Mouse (Mus musculus): ENCODE measurements around the gene Ahdc1.
"Not testable (repeated sequence)": the region's sequence is repeated elsewhere in the genome, so short reads cannot be mapped to it uniquely, and the experiment has no call there.

Ahdc1 gene

DNA sequence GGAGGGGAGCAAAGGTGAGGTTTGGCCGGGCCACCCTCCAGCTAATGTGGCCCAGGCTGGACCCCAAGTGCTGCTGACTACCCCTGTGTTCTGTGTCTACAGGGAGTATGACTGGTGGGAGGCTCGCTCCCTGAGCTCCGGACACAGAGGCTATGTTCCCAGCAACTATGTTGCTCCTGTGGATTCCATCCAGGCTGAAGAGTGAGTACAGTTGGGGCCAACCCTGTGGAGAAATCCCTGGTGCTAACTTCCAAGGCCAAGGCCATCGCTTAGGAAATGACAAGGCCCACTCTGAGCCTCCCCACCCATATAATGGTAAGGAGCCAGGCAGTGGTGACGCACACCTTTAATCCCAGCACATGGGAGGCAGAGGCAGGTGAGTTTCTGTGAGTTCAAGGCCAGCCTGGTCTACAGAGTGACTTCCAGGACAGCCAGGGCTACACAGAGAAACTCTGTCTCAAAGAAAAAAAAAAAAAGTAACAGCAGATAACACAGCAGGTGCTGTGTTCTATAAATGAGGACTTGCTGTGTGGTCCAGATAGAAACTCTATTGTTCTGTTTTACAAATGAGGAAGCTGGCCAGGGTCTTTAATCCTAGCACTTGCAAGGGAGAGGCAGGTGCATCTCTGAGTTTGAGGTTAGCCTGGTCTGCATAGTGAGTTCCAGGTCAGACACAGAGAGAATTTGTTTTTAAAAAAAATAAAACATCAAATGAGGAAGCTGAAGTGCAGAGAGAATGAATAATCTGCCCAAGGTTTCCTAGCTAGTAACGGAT is 22.3 kb upstream of the Ahdc1 start:
- DNase-seq (ENCODE audit: low read depth, low spot score): no peak

DNA sequence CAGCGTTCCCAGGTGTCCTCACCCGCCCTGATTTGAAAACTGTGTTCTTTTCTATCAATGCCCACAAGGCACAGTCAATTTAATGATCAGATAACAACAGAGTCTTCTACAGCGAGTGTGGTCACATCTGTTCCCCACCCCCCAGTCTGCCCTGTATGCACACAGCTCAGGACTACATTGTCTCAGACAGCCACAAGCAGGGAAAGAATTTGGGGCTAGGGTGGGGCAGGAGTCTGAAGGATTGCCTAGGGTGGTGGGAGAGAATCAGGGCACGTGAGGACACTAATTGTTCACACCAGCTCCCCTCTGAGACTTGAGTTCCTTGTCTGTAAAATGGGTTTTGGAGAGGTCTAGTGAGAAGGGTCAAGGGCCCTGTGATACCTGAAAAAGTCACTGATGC is 17.5 kb upstream of the Ahdc1 start:
- DNase-seq (ENCODE audit: low read depth, low spot score): no peak

- DNase-seq (ENCODE audit: low read depth, low spot score): no peak
Measured at GRCm38 (mm10) chr4:132997469-132998237, 13.4 kb upstream of the Ahdc1 start.

DNA sequence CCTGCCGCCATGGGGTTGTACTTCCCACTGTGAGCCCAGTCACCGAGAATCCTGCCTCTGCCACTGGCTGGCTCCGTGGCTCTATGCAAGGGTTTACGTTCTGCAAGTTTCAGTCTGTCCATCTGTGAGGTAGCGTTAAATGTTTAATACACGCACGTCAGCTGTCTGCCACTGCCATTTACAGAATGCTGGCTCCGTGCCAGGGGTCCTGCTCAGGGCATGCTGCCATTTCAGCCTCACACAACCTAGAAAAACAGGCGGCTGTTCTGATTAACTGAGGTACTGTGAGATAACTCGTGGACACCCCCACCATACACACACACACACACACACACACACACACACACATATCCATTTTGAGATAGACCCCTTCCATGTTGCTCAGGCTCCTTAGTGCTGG is 8.2 kb upstream of the Ahdc1 start:
- DNase-seq (ENCODE audit: low read depth, low spot score): no peak

DNA sequence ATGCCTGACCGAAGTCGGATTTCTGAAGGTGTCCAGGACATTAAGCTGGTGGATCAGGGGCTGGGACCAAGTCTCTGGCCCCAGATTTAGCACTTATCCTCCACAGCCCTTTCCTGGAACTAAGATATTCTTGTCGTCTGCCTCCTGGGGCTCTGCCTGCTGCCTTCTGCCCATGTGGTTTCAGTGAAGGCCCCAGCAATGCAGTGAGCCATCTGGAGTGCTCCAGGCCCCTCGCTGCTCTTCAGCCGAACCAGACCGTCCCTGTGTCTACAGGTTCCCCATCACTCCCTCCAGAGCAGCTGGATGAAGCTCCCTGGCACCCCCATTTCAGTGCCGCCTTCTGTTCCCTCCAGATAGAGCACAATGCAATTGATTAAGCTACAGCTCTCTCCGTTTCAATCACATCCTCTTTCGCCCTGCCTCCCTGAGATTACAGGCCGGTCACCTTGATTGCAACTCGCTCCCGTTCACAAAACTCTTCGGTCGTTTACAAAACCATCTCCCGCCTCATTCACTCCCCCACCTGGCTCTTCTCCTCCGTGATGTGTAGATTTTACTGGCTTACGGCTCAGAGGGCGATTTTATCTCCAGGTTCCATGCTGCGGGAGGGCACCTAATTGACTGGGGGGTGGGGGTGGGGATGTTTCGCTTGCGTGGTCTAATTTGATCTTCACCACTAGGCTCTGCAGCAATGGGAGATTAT is 7.6 kb upstream of the Ahdc1 start:
- DNase-seq (ENCODE audit: low read depth, low spot score): no peak

DNA sequence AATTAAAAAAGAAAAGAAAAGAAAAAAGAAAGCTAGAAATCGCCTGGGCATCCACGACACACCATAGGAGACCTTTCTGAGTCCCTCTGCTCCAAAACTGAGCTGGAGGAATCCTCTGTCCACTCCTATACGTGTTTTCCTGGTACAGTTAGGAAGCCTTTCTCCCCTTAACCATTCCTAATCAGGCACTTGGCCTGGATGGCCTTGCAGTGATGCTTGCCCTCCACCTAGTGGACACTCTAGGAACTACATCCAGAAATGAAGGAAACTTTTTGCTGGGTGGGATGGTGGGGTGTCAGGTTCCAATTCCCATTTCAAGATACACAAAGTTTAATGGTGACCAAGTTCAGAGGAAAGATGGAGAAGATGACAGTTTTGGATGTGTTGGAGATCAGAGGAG is 5.8 kb upstream of the Ahdc1 start:
- DNase-seq (ENCODE audit: low read depth, low spot score): peak; percentile 77

DNA sequence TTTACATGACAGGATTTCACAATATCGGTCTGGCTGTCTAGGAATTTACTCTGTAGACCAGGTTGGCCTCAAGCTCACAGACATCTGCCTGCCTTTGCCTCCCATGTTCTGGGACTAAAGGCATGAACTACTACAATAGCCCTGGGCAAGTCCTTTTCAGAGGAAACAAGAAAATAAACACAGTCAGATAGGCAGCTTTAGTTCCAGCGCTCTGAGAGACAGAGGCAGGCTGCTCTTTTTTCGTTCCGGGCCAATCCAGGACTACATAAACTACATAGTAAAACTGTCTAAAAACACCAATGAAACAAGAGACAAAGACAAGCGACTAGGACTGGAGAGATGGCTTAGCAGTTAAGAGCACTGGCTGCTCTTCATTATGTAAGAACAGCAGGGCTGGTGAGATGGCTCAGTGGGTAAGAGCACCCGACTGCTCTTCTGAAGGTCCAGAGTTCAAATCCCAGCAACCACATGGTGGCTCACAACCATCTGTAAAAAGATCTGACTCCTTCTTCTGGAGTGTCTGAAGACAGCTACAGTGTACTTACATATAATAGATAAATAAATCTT is 5.1 kb upstream of the Ahdc1 start:
- not testable (repeated sequence) for DNase-seq (ENCODE audit: low read depth, low spot score)

DNA sequence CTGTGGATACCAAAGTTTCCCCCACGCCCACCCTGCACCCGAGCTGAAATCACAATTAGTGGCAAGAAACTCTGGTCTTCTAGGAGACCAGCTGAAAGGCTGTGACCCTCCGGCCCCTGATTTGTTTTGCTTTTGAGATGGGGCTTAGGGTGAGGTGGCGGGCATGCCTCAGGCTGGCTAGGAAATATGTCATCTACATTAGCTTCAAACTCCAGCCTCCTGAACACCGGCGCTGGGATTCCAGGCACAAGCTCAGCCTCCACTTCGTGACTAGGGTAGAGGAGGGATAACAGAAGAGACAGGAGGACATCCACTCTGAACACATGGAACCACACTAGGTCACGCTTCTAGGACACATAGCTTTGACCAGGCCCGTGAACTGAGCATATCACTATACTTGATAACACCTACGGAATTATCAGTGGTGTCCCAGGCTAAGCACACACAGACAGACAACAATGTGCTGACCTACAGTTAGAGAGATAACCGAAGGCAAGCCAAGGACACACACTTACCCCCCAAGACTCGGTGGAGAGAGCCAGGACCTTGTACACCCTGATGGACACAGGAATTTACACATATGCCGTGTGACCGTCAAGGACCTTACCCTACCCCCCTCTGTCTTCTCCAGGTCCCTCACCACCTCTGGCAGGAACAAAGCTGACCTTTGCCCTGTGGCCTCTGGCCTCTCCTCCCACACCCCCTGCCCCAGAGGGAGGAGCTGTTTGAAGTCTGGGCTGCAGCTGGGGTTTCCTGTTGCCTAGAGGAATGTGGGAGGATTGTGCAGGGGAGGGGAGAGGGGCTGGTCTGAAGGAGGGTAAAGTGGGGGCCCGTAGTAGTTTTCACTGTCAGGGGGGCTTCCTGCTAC is 3.3 kb upstream of the Ahdc1 start:
- no peak for DNase-seq (ENCODE audit: low read depth, low spot score)

GRCm38 (mm10) chr4:133009131-133009530 is 1.9 kb upstream of the Ahdc1 start:
- DNase-seq (ENCODE audit: low read depth, low spot score): peak; percentile 58

- no peak for DNase-seq (ENCODE audit: low read depth, low spot score)
Measured at GRCm38 (mm10) chr4:133009676-133010075, 1.4 kb upstream of the Ahdc1 start.

DNA sequence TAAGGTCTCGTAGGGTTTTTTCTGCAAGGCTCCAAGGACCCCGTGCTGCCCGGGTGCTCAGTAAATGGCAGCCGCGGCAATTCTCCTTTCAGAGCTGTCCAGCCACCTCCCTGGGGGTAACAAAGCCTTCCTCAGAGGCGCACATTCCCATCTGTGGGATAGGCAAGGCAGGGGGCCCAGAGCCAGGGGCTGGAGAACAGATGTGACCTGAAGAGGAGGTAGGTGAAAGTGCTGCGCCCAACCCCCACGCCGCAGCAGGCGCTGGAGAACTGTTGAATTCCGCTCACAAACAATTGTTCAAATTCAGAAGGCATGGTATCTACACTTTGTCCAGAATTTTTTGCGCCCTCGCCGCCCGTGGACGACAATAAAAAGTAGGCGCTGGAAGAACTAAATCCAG is 449 bp upstream of the Ahdc1 start:
- no peak for DNase-seq (ENCODE audit: low read depth, low spot score)

DNA sequence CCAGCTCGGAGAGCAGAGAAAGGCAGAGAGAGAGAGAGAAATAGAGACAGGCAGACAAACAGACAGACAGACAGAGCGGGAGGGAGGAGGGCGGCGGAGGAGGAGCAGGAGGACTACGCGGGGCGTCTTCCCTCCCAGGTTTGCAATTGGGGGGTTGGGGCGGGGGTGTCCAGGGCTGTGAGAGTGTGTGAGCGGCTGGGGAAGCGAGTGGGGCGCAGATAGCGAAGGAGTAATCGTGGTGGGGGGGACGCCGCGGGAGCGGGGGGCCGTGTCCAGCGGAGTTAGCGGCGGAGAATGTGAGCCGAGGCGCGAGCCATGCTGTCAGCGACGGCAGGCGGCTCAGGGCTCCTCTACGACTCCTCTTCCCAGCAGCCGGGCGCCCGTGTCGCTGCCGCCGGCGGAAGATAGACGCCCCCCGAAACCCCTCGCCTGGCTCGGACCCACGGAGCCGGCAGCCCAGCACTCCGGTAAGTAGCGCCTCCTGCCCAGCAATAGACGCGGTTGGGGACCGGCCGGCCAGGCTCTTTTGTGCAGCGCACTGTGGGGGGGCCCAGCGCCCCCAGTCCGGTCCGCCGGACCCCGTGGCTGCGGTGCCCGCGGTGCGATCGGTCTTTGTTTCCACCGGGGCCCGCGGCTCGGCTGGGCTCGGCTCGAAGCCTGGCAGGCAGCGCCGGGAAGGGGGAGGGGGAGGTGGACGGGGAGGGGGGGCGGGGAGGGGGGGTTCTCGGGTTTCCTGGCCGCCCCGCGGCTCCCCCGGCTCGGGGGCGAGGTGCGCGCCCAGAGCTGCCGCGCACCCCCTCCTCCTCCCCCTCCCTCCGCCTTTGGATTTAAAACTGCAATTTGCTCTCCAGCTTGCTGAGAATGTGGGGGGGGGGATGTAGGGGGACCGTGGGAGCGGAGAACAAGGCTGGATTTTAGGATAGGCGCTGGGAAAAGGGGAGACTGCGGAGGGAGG is 1.0 kb downstream of the Ahdc1 start:
- DNase-seq (ENCODE audit: low read depth, low spot score): peak; percentile 65

DNA sequence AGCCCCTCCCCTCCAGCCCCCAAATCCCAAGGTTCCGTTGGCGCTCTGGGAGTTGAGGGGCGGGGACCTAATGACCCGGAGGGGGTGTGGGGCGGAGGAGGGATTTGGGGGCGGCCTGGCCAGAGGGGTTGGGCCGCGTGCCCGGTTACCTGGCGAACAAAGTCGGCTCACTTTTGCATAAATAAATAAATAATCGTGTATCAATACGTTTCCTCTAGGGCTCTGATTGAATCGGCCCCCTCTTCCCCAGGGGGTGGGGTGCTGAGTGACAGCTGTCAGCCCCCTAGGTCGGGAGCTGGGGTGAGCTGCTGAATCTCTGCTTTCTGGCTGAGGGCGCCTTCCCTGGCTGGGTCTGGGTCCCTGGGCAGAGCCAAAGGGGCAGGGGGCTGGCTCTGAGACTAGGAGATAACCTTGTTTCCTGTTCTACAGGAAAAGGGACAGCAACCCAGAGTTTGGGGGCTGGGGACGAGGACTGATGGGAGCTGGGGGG is 1.8 kb downstream of the Ahdc1 start:
- DNase-seq (ENCODE audit: low read depth, low spot score): peak; percentile 49

DNA sequence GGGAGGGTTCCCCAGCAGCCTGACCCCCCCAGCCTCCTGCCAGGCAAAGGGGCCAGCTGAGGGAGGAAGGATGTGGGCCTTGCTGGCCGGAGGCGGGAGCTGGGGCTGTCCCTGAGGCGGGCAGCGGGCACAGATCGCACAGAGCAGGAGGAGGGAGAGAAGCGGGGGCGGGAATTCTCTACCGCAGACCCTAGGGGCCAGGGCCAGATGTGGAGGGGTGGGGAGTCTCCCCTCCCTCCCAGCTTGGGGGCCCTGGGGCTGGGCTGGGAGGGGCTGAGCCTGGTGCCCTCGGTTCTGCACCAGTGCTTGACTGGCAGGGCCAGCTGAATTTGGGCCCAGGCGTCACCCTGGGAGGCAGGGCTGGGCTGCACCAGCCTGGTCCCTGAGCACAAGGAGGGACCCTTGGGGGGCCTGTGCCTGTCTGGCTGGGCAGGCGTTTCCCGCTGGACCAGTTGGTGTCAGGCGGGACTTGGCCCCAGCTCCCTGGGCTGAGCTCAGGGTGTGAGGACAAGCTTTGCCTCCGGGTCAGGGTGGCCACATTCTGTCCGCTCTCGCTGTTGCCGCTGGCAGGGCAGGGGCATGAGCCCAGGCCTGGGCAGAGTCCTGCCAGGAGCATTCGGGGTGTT is 2.3 kb downstream of the Ahdc1 start:
- peak; percentile 62 for DNase-seq (ENCODE audit: low read depth, low spot score)

- DNase-seq (ENCODE audit: low read depth, low spot score): no peak
Measured at GRCm38 (mm10) chr4:133014088-133014487, 3.0 kb downstream of the Ahdc1 start.

DNA sequence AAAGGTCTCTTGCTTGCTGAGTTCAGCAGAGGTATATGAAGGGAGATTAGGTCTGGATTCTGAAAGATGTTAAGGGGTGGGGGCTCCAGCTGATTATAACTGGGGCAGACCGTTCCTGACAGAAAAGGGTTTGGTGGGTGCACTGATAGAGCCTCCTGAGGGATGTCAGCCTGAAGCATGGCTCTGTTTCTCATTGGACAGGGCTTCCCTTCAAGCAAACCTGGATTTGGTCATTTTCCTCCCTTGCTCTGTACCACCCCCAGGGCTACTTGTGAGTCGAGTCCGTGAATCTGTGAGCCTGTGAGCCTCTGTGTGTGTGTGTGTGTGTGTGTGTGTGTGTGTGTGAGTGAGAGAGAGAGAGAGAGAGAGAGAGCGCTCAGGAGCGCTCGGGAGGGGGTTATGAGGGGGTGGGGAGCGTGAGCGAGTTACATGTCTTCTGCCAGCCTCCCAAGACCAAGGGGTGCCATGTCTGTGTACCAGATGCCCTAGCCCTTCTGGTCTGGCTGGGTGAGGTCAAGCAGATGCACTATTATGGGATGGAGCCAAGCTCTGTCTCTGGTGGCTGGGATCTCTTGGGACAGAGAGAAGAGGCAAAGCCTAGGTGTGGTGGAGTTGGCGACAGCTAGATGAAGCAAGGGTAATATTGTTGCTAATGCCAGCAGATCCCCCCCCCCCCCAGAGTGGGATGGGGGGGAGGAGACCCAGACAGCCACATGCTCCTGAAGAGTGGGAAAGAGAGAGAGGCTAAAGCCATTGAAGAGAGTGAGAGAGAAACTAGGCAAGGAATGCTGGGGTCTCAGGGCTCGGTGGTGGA is 4.0 kb downstream of the Ahdc1 start:
- DNase-seq (ENCODE audit: low read depth, low spot score): peak; percentile 25

DNA sequence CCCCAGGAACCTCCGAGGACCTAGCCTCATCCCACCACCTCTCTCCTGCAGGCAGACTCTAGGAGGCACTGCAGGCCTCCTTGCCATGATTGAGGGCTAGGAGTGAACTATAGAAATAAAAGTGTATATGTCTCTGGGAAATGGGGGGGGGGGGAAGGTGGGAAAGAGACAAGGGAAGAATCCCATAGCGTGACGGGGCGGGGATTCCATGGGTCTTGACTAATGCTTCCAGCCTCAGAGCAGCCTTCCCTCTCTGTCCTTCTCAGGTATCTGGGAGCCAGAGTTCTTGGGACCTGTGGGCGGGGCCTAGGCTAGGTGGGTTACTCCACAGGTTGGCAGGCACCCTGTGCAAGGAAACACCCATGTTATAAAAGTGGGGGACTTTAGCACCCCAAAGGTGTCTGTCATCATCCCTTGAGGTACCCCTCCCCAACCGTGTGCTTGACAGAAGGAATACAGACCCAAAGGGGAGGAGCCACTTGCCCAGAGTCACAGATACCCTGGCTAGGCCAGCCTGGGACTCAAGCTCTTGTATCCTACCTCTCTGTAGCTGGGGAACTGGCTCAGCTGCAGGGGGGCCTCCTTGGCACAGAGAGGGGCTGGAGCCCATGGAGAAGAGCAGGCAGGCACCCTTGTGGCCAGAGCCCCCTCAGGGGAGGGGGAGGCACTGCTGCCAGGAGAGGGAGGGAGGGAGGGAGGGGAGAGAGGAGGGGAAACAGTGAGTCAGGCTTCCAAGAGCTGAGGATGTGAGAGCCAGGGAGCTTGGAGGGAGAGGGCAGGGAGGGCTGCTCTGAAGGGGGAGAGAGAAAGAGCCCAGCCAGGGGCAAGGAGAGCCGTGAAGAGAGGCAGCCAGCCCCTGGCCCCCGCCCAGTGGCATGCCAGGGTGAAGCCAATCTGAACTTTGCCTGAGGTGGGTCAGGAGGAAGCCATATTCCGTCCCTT is 4.9 kb downstream of the Ahdc1 start:
- DNase-seq (ENCODE audit: low read depth, low spot score): no peak
